Mouse (Mus musculus) c-Kit-positive CD71-negative TER-119-negative erythroid progenitor cells, embryonic 14.5 days (primary cell): ENCODE data around the gene Gja10.

ENCODE experiments used
- DNase-seq: peaks from one replicate; pipeline ENCODE4 v3.0.0-alpha.2; 2013; ENCODE audit warnings: low read depth

Gene Gja10

GRCm38 (mm10) chr4:32560724-32561554, 41.6 kb downstream of the Gja10 start:
- DNase-seq, result no peak

GRCm38 (mm10) chr4:32560246-32560645, 42.3 kb downstream of the Gja10 start:
- DNase-seq, result no peak

GRCm38 (mm10) chr4:32555506-32555905, 47.1 kb downstream of the Gja10 start:
- no peak for DNase-seq

GRCm38 (mm10) chr4:32551337-32551736, 51.2 kb downstream of the Gja10 start:
- DNase-seq, result no peak

- DNase-seq, result no peak
Observed at GRCm38 (mm10) chr4:32549150-32549549, 53.4 kb downstream of the Gja10 start.
